Mouse (Mus musculus) intestine, embryonic 14.5 days (tissue): Measurements from ENCODE around the gene Nubp2. TPM values are rescaled to one million over a fixed set of nuclear protein-coding genes. Genes with fewer than 3 reads are reported as not detected.

Source experiments
- ATAC-seq: fragments of 200-750 bp; cut with Nextera tagmentation; replicated peaks from 2 replicates; pipeline ENCODE4 v1.8.0; 2017; ENCODE audit warnings: low read depth, moderate number of reproducible peaks, moderate TSS enrichment, moderate library complexity; ENCODE audit not compliant: low FRiP score, low TSS enrichment
- DNase-seq: peaks from one replicate; pipeline ENCODE4 v3.0.0-alpha.2; 2018; ENCODE audit warnings: low spot score
- H3K27ac ChIP-seq: fragments of 300-500 bp; sonication (generic); 2 replicates; pipeline ENCODE4 v1.5.1; 2014; ENCODE audit warnings: low read depth, mild to moderate bottlenecking, control low read depth
- H3K27me3 ChIP-seq: fragments of 300-500 bp; sonication (generic); replicated peaks from 2 replicates; pipeline ENCODE4 v1.6.1; 2014; ENCODE audit warnings: low read length, control low read depth; ENCODE audit not compliant: control insufficient read depth, insufficient read depth
- H3K36me3 ChIP-seq: fragments of 300-500 bp; sonication (generic); 2 replicates; pipeline ENCODE4 v1.6.1; 2014; ENCODE audit warnings: low read length, control low read depth; ENCODE audit not compliant: control insufficient read depth, insufficient read depth
- H3K4me1 ChIP-seq: fragments of 300-500 bp; sonication (generic); replicated peaks from 2 replicates; pipeline ENCODE4 v1.6.1; 2014; ENCODE audit warnings: low read length, control low read depth, mixed read lengths; ENCODE audit not compliant: control insufficient read depth, insufficient read depth
- H3K4me2 ChIP-seq: fragments of 300-500 bp; sonication (generic); 2 replicates; pipeline ENCODE4 v1.6.1; 2014; ENCODE audit warnings: low read length
- H3K4me3 ChIP-seq: fragments of 300-500 bp; sonication (generic); 2 replicates; pipeline ENCODE4 v1.5.1; 2014; ENCODE audit warnings: low read depth, low read length, control low read depth, mixed read lengths
- H3K9ac ChIP-seq: fragments of 300-500 bp; sonication (generic); 2 replicates; pipeline ENCODE4 v1.6.1; 2014; ENCODE audit warnings: mild to moderate bottlenecking, low read length
- H3K9me3 ChIP-seq: fragments of 300-500 bp; sonication (generic); 2 replicates; pipeline ENCODE4 v1.6.1; 2016; ENCODE audit warnings: low read length, control low read depth; ENCODE audit not compliant: control insufficient read depth
- WGBS: fragments of 180-500 bp; shearing (Covaris S2); extraction: QIAGEN DNeasy Blood & Tissue Kit; methylation state at CpG from one replicate; pipeline ENCODE4 v1.1.7; 2014; 5-methylcytosine and 5-hydroxymethylcytosine counted together
- polyA plus RNA-seq: library from polyadenylated mRNA; unstranded; fragments of >200 nt; fragmentation: Nextera tagmentation; extraction: Ambion mirVana; gene quantifications from 2 replicates; pipeline ENCODE4 v1.2.1, GENCODE M21; 2014

The Nubp2 gene
- polyA plus RNA-seq, 1 experiment from 2014 or later: 61.9 TPM

DNA sequence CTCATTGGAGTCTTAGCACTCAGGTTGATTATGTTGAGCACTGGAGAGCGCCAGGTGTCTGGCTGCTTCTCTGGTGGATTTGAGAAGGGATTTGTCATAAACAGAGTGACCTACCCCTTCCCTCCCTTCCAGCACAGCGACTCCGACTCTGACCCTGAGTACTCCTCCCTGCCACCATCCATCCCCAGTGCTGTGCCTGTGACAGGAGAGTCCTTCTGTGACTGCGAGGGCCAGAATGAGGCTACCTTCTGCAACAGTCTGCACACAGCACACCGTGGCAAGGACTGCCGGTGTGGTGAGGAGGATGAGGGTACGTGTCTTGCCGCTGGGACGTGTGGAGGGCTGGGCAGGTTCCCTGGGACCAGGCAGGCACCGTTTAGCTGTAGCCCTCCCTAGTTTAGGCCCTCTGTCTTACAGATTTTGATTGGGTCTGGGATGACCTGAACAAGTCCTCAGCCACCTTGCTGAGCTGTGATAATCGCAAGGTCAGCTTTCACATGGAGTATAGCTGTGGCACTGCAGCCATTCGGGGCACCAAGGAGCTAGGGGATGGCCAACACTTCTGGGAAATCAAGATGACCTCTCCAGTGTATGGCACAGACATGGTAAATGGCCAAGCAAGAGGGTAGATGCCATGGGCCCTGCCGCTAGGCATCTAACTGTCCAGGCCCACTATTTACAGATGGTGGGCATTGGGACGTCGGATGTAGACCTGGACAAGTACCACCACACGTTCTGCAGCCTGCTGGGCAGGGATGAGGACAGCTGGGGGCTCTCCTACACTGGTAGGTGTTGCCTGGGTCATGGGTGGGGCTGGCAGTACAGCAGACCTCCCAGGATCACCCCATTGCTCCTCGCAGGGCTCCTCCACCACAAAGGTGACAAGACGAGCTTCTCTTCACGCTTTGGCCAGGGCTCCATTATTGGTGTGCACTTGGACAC, 4.3 kb upstream of the Nubp2 start:
- Histone ChIP-seq H3K36me3 (peaks cover 48% of the 10 kb centered on the region), H3K9ac (no peak overlapping the region), H3K27me3 (no peaks in the 10 kb centered on the region), H3K4me1 (peaks cover 21% of the 10 kb centered on the region), H3K4me3 (no peak overlapping the region), H3K9me3 (no peaks in the 10 kb centered on the region), H3K27ac (no peak overlapping the region), H3K4me2 (no peak overlapping the region)
- DNase-seq (no peak), ATAC-seq (no peak)
- 86% methylated on average over 19 of the region's 19 CpGs for WGBS

GRCm38 (mm10) chr17:24888862-24889261, 2.7 kb upstream of the Nubp2 start:
- no peak overlapping the region for H3K9ac ChIP-seq
- H3K4me3 ChIP-seq: no peak overlapping the region
- H3K9me3 ChIP-seq: no peaks in the 10 kb centered on the region
- H3K27ac ChIP-seq: no peak overlapping the region
- no peak for ATAC-seq
- H3K4me2 ChIP-seq: no peak overlapping the region
- H3K36me3 ChIP-seq: peaks cover 51% of the 10 kb centered on the region
- H3K27me3 ChIP-seq: no peaks in the 10 kb centered on the region
- 87% methylated on average over 3 of the region's 3 CpGs for WGBS
- DNase-seq: no peak
- H3K4me1 ChIP-seq: peaks cover 18% of the 10 kb centered on the region

GRCm38 (mm10) chr17:24887291-24888080, 1.3 kb upstream of the Nubp2 start:
- H3K27ac ChIP-seq: no peak overlapping the region
- H3K36me3 ChIP-seq: peaks cover 54% of the 10 kb centered on the region
- no peaks in the 10 kb centered on the region for H3K27me3 ChIP-seq

GRCm38 (mm10) chr17:24886932-24887271, 753 bp upstream of the Nubp2 start:
- H3K4me1 ChIP-seq: peaks cover 16% of the 10 kb centered on the region
- under 1% methylated on average over 18 of the region's 18 CpGs for WGBS
- DNase-seq (no peak), ATAC-seq (peak; percentile 22)
- H3K27me3 ChIP-seq: no peaks in the 10 kb centered on the region
- no peaks in the 10 kb centered on the region for H3K9me3 ChIP-seq
- H3K4me2 ChIP-seq: peak overlapping the region; percentile 85
- peaks cover 53% of the 10 kb centered on the region for H3K36me3 ChIP-seq
- peak overlapping the region; percentile 62 for H3K9ac ChIP-seq
- H3K4me3 ChIP-seq: peak overlapping the region; percentile 92
- peak overlapping the region; percentile 38; the same call in 1 of the 2 replicates for H3K27ac ChIP-seq

More at GRCm38 (mm10) chr17:24887291-24888080, 1.3 kb upstream of the Nubp2 start:
- Histone ChIP-seq H3K9ac (peak overlapping the region; percentile 62), H3K4me3 (peak overlapping the region; percentile 92), H3K9me3 (no peaks in the 10 kb centered on the region), H3K4me2 (peak overlapping the region; percentile 85), H3K4me1 (peaks cover 16% of the 10 kb centered on the region)
- WGBS: 64% methylated on average over 18 of the region's 18 CpGs
- ATAC-seq: no peak
- DNase-seq: no peak

GRCm38 (mm10) chr17:24885356-24886133, 604 bp downstream of the Nubp2 start:
- Histone ChIP-seq H3K9me3 (no peaks in the 10 kb centered on the region), H3K36me3 (peaks cover 39% of the 10 kb centered on the region), H3K27me3 (no peaks in the 10 kb centered on the region), H3K4me3 (peak overlapping the region; percentile 92), H3K4me1 (peaks cover 16% of the 10 kb centered on the region), H3K4me2 (peak overlapping the region; percentile 91), H3K27ac (no peak overlapping the region), H3K9ac (peak overlapping the region; percentile 71)
- no peak for DNase-seq
- 25% methylated on average over 22 of the region's 22 CpGs for WGBS
- ATAC-seq: no peak

DNA sequence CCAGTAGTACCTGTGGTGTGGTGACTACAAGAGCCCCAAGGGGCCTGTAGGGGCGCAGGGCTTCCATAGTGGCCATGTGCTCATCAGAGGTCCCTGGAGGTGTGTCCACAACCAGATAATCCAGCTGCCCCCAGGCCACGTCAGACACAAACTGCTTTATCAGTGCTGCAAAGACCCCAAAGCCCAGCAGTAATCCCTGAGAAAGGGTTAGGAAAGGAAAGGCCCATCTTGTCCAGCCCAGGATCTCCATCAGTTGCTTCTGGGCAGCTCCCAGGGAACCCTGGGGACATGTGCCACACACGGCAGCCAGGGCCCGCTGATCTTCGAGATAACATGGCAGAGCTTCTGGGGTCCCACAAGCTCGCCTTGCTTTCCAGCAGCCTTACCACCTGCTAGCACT, 1.8 kb downstream of the Nubp2 start:
- Histone ChIP-seq H3K4me2 (no peak overlapping the region), H3K9ac (no peak overlapping the region), H3K4me1 (peaks cover 16% of the 10 kb centered on the region), H3K27me3 (no peaks in the 10 kb centered on the region), H3K9me3 (no peaks in the 10 kb centered on the region), H3K36me3 (peaks cover 28% of the 10 kb centered on the region), H3K4me3 (no peak overlapping the region), H3K27ac (no peak overlapping the region)
- ATAC-seq: no peak
- WGBS: 79% methylated on average over 6 of the region's 6 CpGs
- no peak for DNase-seq

- ATAC-seq (no peak), DNase-seq (no peak)
- Histone ChIP-seq H3K27ac (no peak overlapping the region), H3K9ac (no peak overlapping the region), H3K4me3 (no peak overlapping the region), H3K4me2 (no peak overlapping the region), H3K27me3 (no peaks in the 10 kb centered on the region), H3K4me1 (peaks cover 12% of the 10 kb centered on the region), H3K9me3 (no peaks in the 10 kb centered on the region), H3K36me3 (peaks cover 21% of the 10 kb centered on the region)
- WGBS: 44% methylated on average over 7 of the region's 7 CpGs
These were observed 4.3 kb downstream of the Nubp2 start for GRCm38 (mm10) chr17:24881738-24882440.

GRCm38 (mm10) chr17:24878531-24878930, 7.6 kb downstream of the Nubp2 start:
- Histone ChIP-seq H3K27ac (no peak overlapping the region), H3K9me3 (no peaks in the 10 kb centered on the region), H3K27me3 (no peaks in the 10 kb centered on the region), H3K4me1 (0 out of 2 replicates have a peak, but pooled peaks cover 5% of the 10 kb centered on the region), H3K9ac (no peak overlapping the region), H3K4me3 (no peak overlapping the region), H3K4me2 (no peak overlapping the region), H3K36me3 (peaks cover 15% of the 10 kb centered on the region)
- DNase-seq (no peak), ATAC-seq (no peak)
- 74% methylated on average over 8 of the region's 8 CpGs for WGBS
